ENCODE assay signal across 12 mouse cellular contexts in genomic region chr19:59351151-59351889, GRCm38 (mm10).
"Had no signal": no experiment of that assay in that cellular context is flagged by ENCODE, and none has a peak within 500 bp of the region (broad histone marks: within the 10 kb centered on the region; RNA-seq: fewer than 3 reads in every experiment).

No protein-coding gene starts in this region.

- H3K9ac ChIP-seq: limb, embryonic 12.5 days; lung, embryonic 15.5 days; midbrain, embryonic 12.5 days had no signal

- ATAC-seq: midbrain, embryonic 16.5 days had no signal

- H3K27ac ChIP-seq: layer of hippocampus, adult 2 months; limb, embryonic 12.5 days; lung, embryonic 15.5 days; macrophage; midbrain, embryonic 12.5 days had no signal

- H3K27me3 ChIP-seq: limb, embryonic 12.5 days; lung, embryonic 15.5 days; midbrain, embryonic 12.5 days had no signal

- H3K4me2 ChIP-seq: limb, embryonic 12.5 days; lung, embryonic 15.5 days; midbrain, embryonic 12.5 days had no signal

- H3K36me3 ChIP-seq: limb, embryonic 12.5 days; lung, embryonic 15.5 days; midbrain, embryonic 12.5 days had no signal

- DNase-seq: kidney, adult 18-20 months; kidney, postnatal 10 days; kidney, postnatal 4 days; lung, postnatal 14 days; right cerebral cortex, postnatal 14 days had no signal

- H3K4me3 ChIP-seq: layer of hippocampus, adult 2 months; limb, embryonic 12.5 days; lung, embryonic 15.5 days; midbrain, embryonic 12.5 days had no signal

- H3K9me3 ChIP-seq: limb, embryonic 12.5 days; lung, embryonic 15.5 days; megakaryocyte, embryonic 14.5 days; midbrain, embryonic 12.5 days had no signal
